Mouse (Mus musculus): ENCODE data around the gene Kif15. TPM values are rescaled to one million over a fixed set of nuclear protein-coding genes. Genes with fewer than 3 reads are reported as not detected.

Gene Kif15
- polyA plus RNA-seq, 1 experiment from 2014 or later: 23.9 TPM

DNA sequence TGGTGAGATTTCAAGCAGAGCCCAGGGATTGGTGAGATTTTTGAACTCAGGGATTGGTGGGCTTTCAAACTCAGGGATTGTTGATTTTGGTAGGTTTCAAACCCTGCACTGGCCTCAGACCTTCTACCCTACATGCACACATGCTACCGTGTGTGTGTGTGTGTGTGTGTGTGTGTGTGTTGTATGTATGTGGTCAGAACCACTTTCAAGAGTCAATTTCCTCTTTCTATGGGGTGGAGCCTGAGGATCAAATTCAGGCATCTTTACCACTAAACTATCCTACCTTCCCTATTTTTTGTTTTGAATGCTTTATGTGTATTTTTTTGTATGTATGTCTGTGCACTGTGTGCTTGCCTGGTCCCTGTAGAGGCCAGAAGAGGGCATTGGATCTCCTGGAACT is 96.8 kb downstream of the Kif15 start:
- Histone ChIP-seq H3K4me2 (ENCODE audit: low read depth, low read length) (no peak overlapping the region), H3K36me3 (ENCODE audit: control insufficient read depth, insufficient read depth, low read length) (no peaks in the 10 kb centered on the region), H3K9ac (ENCODE audit: low read depth, low read length) (no peak overlapping the region), H3K27me3 (replicated peaks; ENCODE audit: control insufficient read depth, insufficient read depth, low read length) (no peaks in the 10 kb centered on the region), H3K4me3 (ENCODE audit: low read depth, low read length) (no peak overlapping the region), H3K27ac (replicated peaks; ENCODE audit: low read depth, low read length) (no peak overlapping the region), H3K9me3 (ENCODE audit: control insufficient read depth, low read length) (no peaks in the 10 kb centered on the region), H3K4me1 (ENCODE audit: control insufficient read depth, insufficient read depth, low read length) (no peaks in the 10 kb centered on the region)
- ATAC-seq (ENCODE audit: low read depth): no peak
- no peak for DNase-seq (ENCODE audit: low spot score)
- WGBS: 78% methylated on average over 1 of the region's 1 CpGs

DNA sequence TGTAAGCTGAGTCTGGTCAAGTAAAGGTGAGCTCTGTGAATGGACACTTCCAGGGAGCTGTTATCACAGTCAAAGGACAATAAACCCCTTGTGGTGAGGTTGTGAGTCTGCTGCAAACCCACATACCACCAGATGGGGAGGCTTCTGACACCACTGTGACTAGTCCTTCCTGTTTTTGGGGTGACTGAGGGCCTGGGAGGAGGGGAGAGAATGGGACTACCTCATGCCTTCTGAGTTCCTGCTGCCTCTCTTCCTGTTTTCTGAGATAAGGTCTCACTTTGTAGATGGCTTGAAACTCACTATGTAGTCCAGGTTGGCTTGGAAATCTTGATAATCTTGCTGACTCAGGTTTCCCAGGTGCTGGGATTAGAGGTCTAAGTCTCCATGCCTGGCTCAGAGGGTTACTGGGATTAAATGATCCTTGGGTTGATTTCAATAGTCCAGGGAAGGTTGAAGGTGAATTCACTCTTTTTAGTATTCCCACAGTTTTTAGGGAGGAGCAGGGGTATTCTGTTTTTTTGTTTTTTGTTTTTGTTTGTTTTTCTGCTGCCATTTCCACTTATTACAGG is 108.0 kb downstream of the Kif15 start:
- no peaks in the 10 kb centered on the region for H3K27me3 ChIP-seq (replicated peaks; ENCODE audit: control insufficient read depth, insufficient read depth, low read length)
- DNase-seq (ENCODE audit: low spot score): no peak
- no peak overlapping the region for H3K9ac ChIP-seq (ENCODE audit: low read depth, low read length)
- H3K4me3 ChIP-seq (ENCODE audit: low read depth, low read length): no peak overlapping the region
- no peak for ATAC-seq (ENCODE audit: low read depth)
- no peaks in the 10 kb centered on the region for H3K36me3 ChIP-seq (ENCODE audit: control insufficient read depth, insufficient read depth, low read length)
- H3K27ac ChIP-seq (replicated peaks; ENCODE audit: low read depth, low read length): no peak overlapping the region
- no peaks in the 10 kb centered on the region for H3K9me3 ChIP-seq (ENCODE audit: control insufficient read depth, low read length)
- no peak overlapping the region for H3K4me2 ChIP-seq (ENCODE audit: low read depth, low read length)
- no peaks in the 10 kb centered on the region for H3K4me1 ChIP-seq (ENCODE audit: control insufficient read depth, insufficient read depth, low read length)

DNA sequence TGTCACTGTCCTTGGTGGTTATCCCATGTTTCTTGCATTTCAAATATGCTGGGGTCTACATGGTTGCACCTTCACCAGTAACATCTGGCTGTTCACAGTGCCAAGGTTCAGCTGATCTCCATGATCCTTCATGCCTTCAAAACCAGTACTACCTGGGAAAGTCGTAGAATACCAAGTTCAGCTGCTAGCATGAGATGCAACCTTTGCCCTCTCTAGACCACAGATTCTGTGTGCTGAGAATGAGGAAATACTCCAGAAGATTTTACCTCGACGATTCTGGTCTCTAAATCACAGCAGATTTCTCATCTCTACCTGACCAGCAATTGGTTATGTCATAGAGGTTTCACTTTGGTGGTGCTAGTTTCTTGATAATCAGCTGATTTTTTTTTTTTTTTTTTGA is 109.3 kb downstream of the Kif15 start:
- 81% methylated on average over 3 of the region's 3 CpGs for WGBS
- no peaks in the 10 kb centered on the region for H3K36me3 ChIP-seq (ENCODE audit: control insufficient read depth, insufficient read depth, low read length)
- H3K9me3 ChIP-seq (ENCODE audit: control insufficient read depth, low read length): no peaks in the 10 kb centered on the region
- DNase-seq (ENCODE audit: low spot score) (no peak), ATAC-seq (ENCODE audit: low read depth) (no peak)
- H3K27ac ChIP-seq (replicated peaks; ENCODE audit: low read depth, low read length): no peak overlapping the region
- no peaks in the 10 kb centered on the region for H3K4me1 ChIP-seq (ENCODE audit: control insufficient read depth, insufficient read depth, low read length)
- H3K4me2 ChIP-seq (ENCODE audit: low read depth, low read length): no peak overlapping the region
- no peaks in the 10 kb centered on the region for H3K27me3 ChIP-seq (replicated peaks; ENCODE audit: control insufficient read depth, insufficient read depth, low read length)
- H3K9ac ChIP-seq (ENCODE audit: low read depth, low read length): no peak overlapping the region
- no peak overlapping the region for H3K4me3 ChIP-seq (ENCODE audit: low read depth, low read length)

Other genes starting within 250 kb of the Kif15 start
- not detected in 2 replicates for gene Topaz1, start 203.7 kb upstream of the Kif15 start, polyA plus RNA-seq (2014; fragmentation: Nextera tagmentation; extraction: Ambion mirVana)
- gene Tcaim, start 145.5 kb upstream of the Kif15 start, polyA plus RNA-seq (2014; fragmentation: Nextera tagmentation; extraction: Ambion mirVana): 6.1 and 7.2 TPM in 2 replicates
- gene Gm35549, start 107.0 kb upstream of the Kif15 start, polyA plus RNA-seq (2014; fragmentation: Nextera tagmentation; extraction: Ambion mirVana): 0.35 and 0.58 TPM in 2 replicates
- 53.3 and 60.4 TPM in 2 replicates for gene Zfp445, start 85.0 kb upstream of the Kif15 start, polyA plus RNA-seq (2014; fragmentation: Nextera tagmentation; extraction: Ambion mirVana)
- gene Zkscan7, start 65.4 kb upstream of the Kif15 start, polyA plus RNA-seq (2014; fragmentation: Nextera tagmentation; extraction: Ambion mirVana): 2.0 and 2.9 TPM in 2 replicates
- 15.5 and 18.1 TPM in 2 replicates for gene Zfp105, start 28.0 kb upstream of the Kif15 start, polyA plus RNA-seq (2014; fragmentation: Nextera tagmentation; extraction: Ambion mirVana)
- gene 1110059G10Rik, start within 50 bp of the Kif15 start, polyA plus RNA-seq (2014; fragmentation: Nextera tagmentation; extraction: Ambion mirVana): 35.0 and 35.9 TPM in 2 replicates
- gene Tmem42, start 70.3 kb downstream of the Kif15 start, polyA plus RNA-seq (2014; fragmentation: Nextera tagmentation; extraction: Ambion mirVana): 24.5 and 24.6 TPM in 2 replicates
- gene Tgm4, start 83.7 kb downstream of the Kif15 start, polyA plus RNA-seq (2014; fragmentation: Nextera tagmentation; extraction: Ambion mirVana): 0.18 and 0.21 TPM in 2 replicates
- 51.2 and 57.4 TPM in 2 replicates for gene Zdhhc3, start 162.2 kb downstream of the Kif15 start, polyA plus RNA-seq (2014; fragmentation: Nextera tagmentation; extraction: Ambion mirVana)
- gene Exosc7, start 162.2 kb downstream of the Kif15 start, polyA plus RNA-seq (2014; fragmentation: Nextera tagmentation; extraction: Ambion mirVana): 84.2 and 100 TPM in 2 replicates
- 2.9 TPM in 2 replicates for gene Clec3b, start 199.9 kb downstream of the Kif15 start, polyA plus RNA-seq (2014; fragmentation: Nextera tagmentation; extraction: Ambion mirVana)

All from embryonic facial prominence, embryonic 14.5 days (tissue).